Mouse (Mus musculus) liver, embryonic 14.5 days (tissue): Measurements from ENCODE around the gene Rbm34.

Source experiments
- CTCF ChIP-seq: IDR thresholded peaks from 2 replicates; pipeline ENCODE4 v1.5.1; 2016; ENCODE audit warnings: antibody characterized with exemption, low read depth, control low read depth
- EP300 ChIP-seq: IDR thresholded peaks from 2 replicates; pipeline ENCODE4 v1.6.1; 2016; ENCODE audit warnings: antibody characterized with exemption, low read depth

DNA sequence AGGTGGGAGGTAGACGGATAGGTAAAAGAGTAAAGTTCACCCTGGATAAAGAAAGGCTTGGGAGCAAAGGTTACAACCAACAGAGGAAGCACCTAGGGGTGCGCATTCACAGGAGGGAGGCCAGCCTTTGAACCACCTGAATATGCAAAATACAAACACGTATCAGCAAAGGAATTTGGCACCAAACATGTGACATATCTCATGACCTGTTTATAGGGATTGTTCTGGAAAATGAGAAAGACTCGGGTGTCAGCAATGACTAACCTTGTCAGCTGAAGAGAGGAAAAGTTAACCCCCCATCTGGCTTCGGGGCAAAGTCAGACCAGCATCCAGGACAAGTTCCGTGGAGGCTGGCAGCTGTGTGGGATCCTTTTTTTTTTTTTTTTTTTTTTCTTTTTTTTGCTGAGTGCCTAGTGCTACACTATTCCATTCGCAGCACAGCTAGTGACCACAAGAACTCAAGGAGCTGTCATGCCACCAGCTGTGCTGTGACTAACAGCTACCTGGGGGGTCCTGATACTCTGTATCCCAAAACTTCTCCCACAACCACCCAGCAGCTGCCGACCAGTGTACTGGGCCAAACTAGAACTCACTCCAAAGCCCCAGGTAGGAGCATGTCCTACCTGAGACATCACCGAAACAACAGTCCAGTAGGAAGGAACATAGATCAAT lies 67.5 kb downstream of the Rbm34 start:
- no peak for TF ChIP-seq CTCF
- no peak for TF ChIP-seq EP300
